26 mouse cellular contexts compared by ENCODE assay signal in the genomic region with DNA sequence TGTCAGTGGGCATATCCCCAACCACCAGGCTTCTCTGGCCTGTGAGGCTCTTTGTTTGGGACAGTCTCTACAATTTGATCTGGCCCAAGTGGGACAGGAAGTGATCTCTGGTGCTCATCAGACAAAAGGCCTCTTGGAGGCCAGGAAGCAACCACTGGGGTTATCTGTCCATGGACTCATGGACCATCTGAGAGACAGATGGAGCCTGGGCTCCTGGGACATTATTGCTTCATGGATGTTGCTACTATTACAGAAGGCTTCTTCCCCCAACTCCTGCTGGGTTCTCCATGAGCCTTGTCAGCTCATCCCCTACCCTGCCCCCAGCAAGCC. TPM values are rescaled to one million over a fixed set of nuclear protein-coding genes. Genes with fewer than 3 reads are reported as not detected.
DNase-seq lines count a peak whose midpoint lies in the region; ATAC-seq lines count a peak whose summit lies in the region.
"Had no signal": no experiment of that assay in that cellular context is flagged by ENCODE, and none has a peak within 500 bp of the region (broad histone marks: within the 10 kb centered on the region; RNA-seq: fewer than 3 reads in every experiment).

No protein-coding gene starts in this region.

- H3K4me3 ChIP-seq in forebrain, embryonic 14.5 days (ENCODE audit: low read depth, low read length): no peak overlapping the region
- H3K4me3 ChIP-seq in forebrain, embryonic 13.5 days: no peak overlapping the region
- no peak overlapping the region for H3K4me3 ChIP-seq in kidney, embryonic 15.5 days (replicated peaks)
- no peak overlapping the region for H3K4me3 ChIP-seq in midbrain, embryonic 10.5 days
- no peak overlapping the region for H3K4me3 ChIP-seq in midbrain, embryonic 13.5 days (replicated peaks)
- H3K4me3 ChIP-seq in limb, embryonic 13.5 days: no peak overlapping the region
- H3K4me3 ChIP-seq: embryonic facial prominence, embryonic 13.5 days; erythroblast, embryonic 14.5 days; forebrain, embryonic 12.5 days; gastrocnemius, adult 2 months; heart, embryonic 13.5 days; midbrain, embryonic 12.5 days; neural tube, embryonic 12.5 days had no signal

- no peaks in the 10 kb centered on the region for H3K27me3 ChIP-seq in forebrain, embryonic 14.5 days (replicated peaks; ENCODE audit: control insufficient read depth, insufficient read depth, low read length)
- H3K27me3 ChIP-seq in forebrain, embryonic 13.5 days: 0 out of 2 replicates have a peak, but pooled peaks cover 3% of the 10 kb centered on the region
- no peaks in the 10 kb centered on the region for H3K27me3 ChIP-seq in kidney, embryonic 15.5 days
- 0 out of 2 replicates have a peak, but pooled peaks cover 8% of the 10 kb centered on the region for H3K27me3 ChIP-seq in midbrain, embryonic 10.5 days (ENCODE audit: low read depth, poor library complexity, severe bottlenecking)
- peaks cover 11% of the 10 kb centered on the region; the same call in 1 of the 2 replicates for H3K27me3 ChIP-seq in midbrain, embryonic 13.5 days
- 0 out of 2 replicates have a peak, but pooled peaks cover 6% of the 10 kb centered on the region for H3K27me3 ChIP-seq in limb, embryonic 13.5 days

- DNase-seq in forebrain, embryonic 14.5 days (ENCODE audit: low spot score): no peak
- peak; percentile 42 for DNase-seq in kidney, adult 18-20 months
- no peak for DNase-seq in midbrain, embryonic 10.5 days (ENCODE audit: low spot score)
- DNase-seq in layer of hippocampus, adult 11-12 months (ENCODE audit: low spot score): no peak
- DNase-seq: adrenal gland, adult 8-10 months; cerebellum, adult 18-20 months; cerebellum, postnatal 14 days; gastrocnemius, adult 2 months; heart, postnatal 14 days; right cerebral cortex, postnatal 25 days; thymus, adult 18-20 months had no signal

- 0 out of 2 replicates have a peak overlapping the region, but pooled peaks have one; percentile 5 for H3K27ac ChIP-seq in forebrain, embryonic 14.5 days (ENCODE audit: low read depth, low read length)
- H3K27ac ChIP-seq in forebrain, embryonic 13.5 days: no peak overlapping the region
- H3K27ac ChIP-seq in kidney, embryonic 15.5 days: no peak overlapping the region
- peak overlapping the region; percentile 38 for H3K27ac ChIP-seq in midbrain, embryonic 10.5 days (replicated peaks)
- H3K27ac ChIP-seq in midbrain, embryonic 13.5 days: no peak overlapping the region
- no peak overlapping the region for H3K27ac ChIP-seq in limb, embryonic 13.5 days
- H3K27ac ChIP-seq: embryonic facial prominence, embryonic 13.5 days; forebrain, embryonic 12.5 days; gastrocnemius, adult 2 months; heart, embryonic 13.5 days; hindbrain, embryonic 14.5 days; kidney, postnatal 0 days; midbrain, embryonic 12.5 days; neural tube, embryonic 12.5 days had no signal

- no peaks in the 10 kb centered on the region for H3K4me1 ChIP-seq in forebrain, embryonic 14.5 days (ENCODE audit: control insufficient read depth, insufficient read depth, low read length)
- peaks cover 5% of the 10 kb centered on the region; the same call in 1 of the 2 replicates for H3K4me1 ChIP-seq in forebrain, embryonic 13.5 days
- H3K4me1 ChIP-seq in kidney, embryonic 15.5 days: peaks cover 13% of the 10 kb centered on the region
- H3K4me1 ChIP-seq in midbrain, embryonic 10.5 days: peaks cover 23% of the 10 kb centered on the region
- H3K4me1 ChIP-seq in midbrain, embryonic 13.5 days (replicated peaks): peaks cover 11% of the 10 kb centered on the region; the same call in 1 of the 2 replicates
- peaks cover 5% of the 10 kb centered on the region; the same call in 1 of the 2 replicates for H3K4me1 ChIP-seq in limb, embryonic 13.5 days

- H3K4me2 ChIP-seq in forebrain, embryonic 14.5 days (ENCODE audit: low read length): no peak overlapping the region
- H3K4me2 ChIP-seq in forebrain, embryonic 13.5 days: no peak overlapping the region
- no peak overlapping the region for H3K4me2 ChIP-seq in kidney, embryonic 15.5 days
- no peak overlapping the region for H3K4me2 ChIP-seq in midbrain, embryonic 13.5 days (replicated peaks)
- no peak overlapping the region for H3K4me2 ChIP-seq in limb, embryonic 13.5 days (replicated peaks)
- H3K4me2 ChIP-seq: embryonic facial prominence, embryonic 13.5 days; forebrain, embryonic 12.5 days; heart, embryonic 13.5 days; hindbrain, embryonic 14.5 days; midbrain, embryonic 12.5 days; neural tube, embryonic 12.5 days had no signal

- H3K9me3 ChIP-seq in forebrain, embryonic 14.5 days (replicated peaks; ENCODE audit: control insufficient read depth, low read length): no peaks in the 10 kb centered on the region
- H3K9me3 ChIP-seq in forebrain, embryonic 13.5 days (replicated peaks): no peaks in the 10 kb centered on the region
- H3K9me3 ChIP-seq in kidney, embryonic 15.5 days (replicated peaks): no peaks in the 10 kb centered on the region
- H3K9me3 ChIP-seq in midbrain, embryonic 10.5 days (replicated peaks): no peaks in the 10 kb centered on the region
- H3K9me3 ChIP-seq in midbrain, embryonic 13.5 days: no peaks in the 10 kb centered on the region
- no peaks in the 10 kb centered on the region for H3K9me3 ChIP-seq in limb, embryonic 13.5 days
- H3K9me3 ChIP-seq: embryonic facial prominence, embryonic 13.5 days; forebrain, embryonic 12.5 days; heart, embryonic 13.5 days; midbrain, embryonic 12.5 days; neural tube, embryonic 12.5 days had no signal

- H3K36me3 ChIP-seq in forebrain, embryonic 14.5 days (ENCODE audit: control insufficient read depth, insufficient read depth, low read length): no peaks in the 10 kb centered on the region
- no peaks in the 10 kb centered on the region for H3K36me3 ChIP-seq in forebrain, embryonic 13.5 days (ENCODE audit: poor library complexity, severe bottlenecking)
- H3K36me3 ChIP-seq in kidney, embryonic 15.5 days: no peaks in the 10 kb centered on the region
- no peaks in the 10 kb centered on the region for H3K36me3 ChIP-seq in midbrain, embryonic 10.5 days
- no peaks in the 10 kb centered on the region for H3K36me3 ChIP-seq in midbrain, embryonic 13.5 days
- H3K36me3 ChIP-seq in limb, embryonic 13.5 days: no peaks in the 10 kb centered on the region
- H3K36me3 ChIP-seq: embryonic facial prominence, embryonic 13.5 days; forebrain, embryonic 12.5 days; heart, embryonic 13.5 days; midbrain, embryonic 12.5 days; neural tube, embryonic 12.5 days had no signal

- ATAC-seq in forebrain, embryonic 14.5 days: no peak
- ATAC-seq in forebrain, embryonic 13.5 days: no peak
- no peak for ATAC-seq in kidney, embryonic 15.5 days (replicated peaks; ENCODE audit: low FRiP score)
- no peak for ATAC-seq in midbrain, embryonic 13.5 days
- ATAC-seq in limb, embryonic 13.5 days (ENCODE audit: low FRiP score, low read depth): no peak
- ATAC-seq: activated CD4-positive, CD25-positive, alpha-beta regulatory T cell, adult 4 months; inflammation-experienced regulatory T-cells, adult 6 months had no signal

- H3K9ac ChIP-seq in forebrain, embryonic 14.5 days (ENCODE audit: low read length): no peak overlapping the region
- no peak overlapping the region for H3K9ac ChIP-seq in forebrain, embryonic 13.5 days
- H3K9ac ChIP-seq in kidney, embryonic 15.5 days: no peak overlapping the region
- no peak overlapping the region for H3K9ac ChIP-seq in midbrain, embryonic 13.5 days (replicated peaks)
- H3K9ac ChIP-seq in limb, embryonic 13.5 days: peak overlapping the region; percentile 31; the same call in 1 of the 2 replicates
- H3K9ac ChIP-seq: embryonic facial prominence, embryonic 13.5 days; forebrain, embryonic 12.5 days; heart, embryonic 13.5 days; hindbrain, embryonic 14.5 days; midbrain, embryonic 12.5 days; neural tube, embryonic 12.5 days had no signal

RNA-seq across cellular contexts. Expression of gene Laptm5, which starts 22.4 kb away (rescaled TPM):
- 27.6 and 31.9 TPM in 2 replicates for polyA plus RNA-seq in forebrain, embryonic 14.5 days (2014; fragmentation: Nextera tagmentation; extraction: Ambion mirVana)
- 15.5 and 16.7 TPM in 2 replicates for polyA plus RNA-seq in forebrain, embryonic 13.5 days (2015; fragmentation: Nextera tagmentation; extraction: Ambion mirVana)
- 25.5 and 28.9 TPM in 2 replicates for polyA plus RNA-seq in kidney, embryonic 15.5 days (2015; fragmentation: Nextera tagmentation; extraction: Ambion mirVana)
- polyA plus RNA-seq in midbrain, embryonic 10.5 days (2016; fragmentation: Nextera tagmentation; extraction: Ambion mirVana): 16.7 and 22.9 TPM in 2 replicates
- 21.8 and 23.7 TPM in 2 replicates for polyA plus RNA-seq in midbrain, embryonic 13.5 days (2015; fragmentation: Nextera tagmentation; extraction: Ambion mirVana)
- polyA plus RNA-seq in limb, embryonic 13.5 days (2015; fragmentation: Nextera tagmentation; extraction: Ambion mirVana): 32.2 and 35.9 TPM in 2 replicates

RNA-seq across cellular contexts. Expression of gene Matn1, which starts 53.7 kb away (rescaled TPM):
- polyA plus RNA-seq in forebrain, embryonic 14.5 days (2014; fragmentation: Nextera tagmentation; extraction: Ambion mirVana): 0.09 and 0.10 TPM in 2 replicates
- polyA plus RNA-seq in forebrain, embryonic 13.5 days (2015; fragmentation: Nextera tagmentation; extraction: Ambion mirVana): not detected in 2 replicates
- polyA plus RNA-seq in kidney, embryonic 15.5 days (2015; fragmentation: Nextera tagmentation; extraction: Ambion mirVana): 0.49 and 0.84 TPM in 2 replicates
- polyA plus RNA-seq in midbrain, embryonic 10.5 days (2016; fragmentation: Nextera tagmentation; extraction: Ambion mirVana): not detected in 2 replicates
- polyA plus RNA-seq in midbrain, embryonic 13.5 days (2015; fragmentation: Nextera tagmentation; extraction: Ambion mirVana): 0.13 TPM in 1 of 2 replicates, not detected in the other
- polyA plus RNA-seq in limb, embryonic 13.5 days (2015; fragmentation: Nextera tagmentation; extraction: Ambion mirVana): 109 and 119 TPM in 2 replicates
- polyA plus RNA-seq: erythroblast, embryonic 14.5 days; heart, embryonic 13.5 days; hindbrain, embryonic 14.5 days; inflammation-experienced regulatory T-cells, adult 6 months; lung, postnatal 0 days had no signal

Comparison
In these comparisons a context has a peak if more than half of its experiments do, and no peak if none do; other contexts are left out.
1. H3K27ac ChIP-seq: peak in forebrain, embryonic 14.5 days (single experiment) and midbrain, embryonic 10.5 days (single experiment); none in forebrain, embryonic 13.5 days (single experiment), kidney, embryonic 15.5 days (single experiment), midbrain, embryonic 13.5 days (single experiment) and limb, embryonic 13.5 days (single experiment).
2. RNA of gene Matn1, which starts 53.7 kb away (polyA plus RNA-seq): 109 to 119 TPM in limb, embryonic 13.5 days; 0.49 to 0.84 TPM in kidney, embryonic 15.5 days, 0.09 to 0.10 TPM in forebrain, embryonic 14.5 days, not detected in forebrain, embryonic 13.5 days, not detected in midbrain, embryonic 10.5 days and 0.13 TPM in midbrain, embryonic 13.5 days; every median in the first group is over 10 times any median in the second.